Mouse (Mus musculus) ES-E14 (cell line): Measurements from ENCODE around the gene Galnt17. TPM values are rescaled to one million over a fixed set of nuclear protein-coding genes. Genes with fewer than 3 reads are reported as not detected.

Source experiments
- DNase-seq: peaks from one replicate; pipeline ENCODE4 v3.0.0-alpha.2; 2013; ENCODE audit warnings: low read depth, low spot score
- H3K27ac ChIP-seq: 2 replicates; pipeline ENCODE4 v1.5.1; 2012; ENCODE audit warnings: low read depth, mild to moderate bottlenecking, low read length, moderate library complexity, mixed read lengths; ENCODE audit not compliant: poor library complexity, insufficient read depth, severe bottlenecking
- H3K36me3 ChIP-seq: 2 replicates; pipeline ENCODE4 v1.6.1; 2012; ENCODE audit warnings: mild to moderate bottlenecking, low read length, moderate library complexity, mixed read lengths; ENCODE audit not compliant: control insufficient read depth, poor library complexity, insufficient read depth, severe bottlenecking
- H3K4me1 ChIP-seq, 2 experiments: fragments of 150-350 bp in 1 of 2; sonication (generic) in 1 of 2; 2 replicates each; pipeline ENCODE4 v1.6.1; 2012; ENCODE audit warnings: low read length in 2 of 2, mild to moderate bottlenecking in 1 of 2, mixed read lengths in 1 of 2; ENCODE audit not compliant: control insufficient read depth in 2 of 2, insufficient read depth in 2 of 2, poor library complexity in 1 of 2
- H3K4me3 ChIP-seq, 2 experiments: fragments of 150-350 bp in 1 of 2; sonication (generic) in 1 of 2; 2 replicates each; pipeline ENCODE4 v1.5.1; 2012; ENCODE audit warnings: low read length in 2 of 2, low read depth in 1 of 2, mild to moderate bottlenecking in 1 of 2, mixed read lengths in 1 of 2; ENCODE audit not compliant: insufficient read depth in 1 of 2, poor library complexity in 1 of 2, severe bottlenecking in 1 of 2
- H3K9ac ChIP-seq: 2 replicates; pipeline ENCODE4 v1.6.1; 2012; ENCODE audit warnings: low read depth, mild to moderate bottlenecking, low read length, mixed read lengths; ENCODE audit not compliant: poor library complexity, insufficient read depth, severe bottlenecking
- H3K9me3 ChIP-seq: fragments of 150-350 bp; sonication (generic); 2 replicates; pipeline ENCODE4 v1.6.1; 2012; ENCODE audit warnings: low read depth, mild to moderate bottlenecking, low read length; ENCODE audit not compliant: control insufficient read depth, insufficient read depth
- CHD2 ChIP-seq: IDR thresholded peaks from 2 replicates; pipeline ENCODE4 v1.6.1; 2014; ENCODE audit warnings: mild to moderate bottlenecking, low read depth, low read length, inconsistent platforms
- HCFC1 ChIP-seq: IDR thresholded peaks from 2 replicates; pipeline ENCODE4 v1.6.1; 2012; ENCODE audit warnings: low read length, inconsistent platforms, borderline replicate concordance; ENCODE audit not compliant: insufficient read depth
- MAFK ChIP-seq: IDR thresholded peaks from 2 replicates; pipeline ENCODE4 v1.6.1; 2014; ENCODE audit warnings: mild to moderate bottlenecking, low read depth, low read length, inconsistent platforms; ENCODE audit not compliant: insufficient read depth
- ZC3H11A ChIP-seq: IDR thresholded peaks from 2 replicates; pipeline ENCODE4 v1.6.1; 2012; ENCODE audit warnings: low read depth, mild to moderate bottlenecking, inconsistent platforms, low read length, borderline replicate concordance
- ZNF384 ChIP-seq: IDR thresholded peaks from 2 replicates; pipeline ENCODE4 v1.6.1; 2012; ENCODE audit warnings: low read depth, low read length, inconsistent platforms
- in situ Hi-C, 2 experiments: fragments of 600-800 bp; cut with MboI; formaldehyde crosslinking; loops; one replicate each; pipeline ENCODE4 v1.15.1; 2025; ENCODE audit warnings: low sequenced_read_pairs in 2 of 2, inconsistent platforms in 1 of 2; ENCODE audit not compliant: unreplicated experiment in 2 of 2
- total RNA-seq: library from RNA; depleted of rRNA; stranded (reverse); fragments of 300-350 nt; gene quantifications from 2 replicates; pipeline ENCODE4 v1.2.3, GENCODE M21; 2012

Gene Galnt17
- total RNA-seq, 1 experiment: 2.2 TPM

GRCm38 (mm10) chr5:131043130-131043529 lies 265.2 kb downstream of the Galnt17 start:
- Histone ChIP-seq H3K36me3 (no peaks in the 10 kb centered on the region), H3K9me3 (no peaks in the 10 kb centered on the region), H3K27ac (no peak overlapping the region), H3K9ac (no peak overlapping the region), H3K4me1 (no peaks in the 10 kb centered on the region), H3K4me3 (no peak overlapping the region)
- TF ChIP-seq ZC3H11A: no peak
- TF ChIP-seq HCFC1: no peak
- TF ChIP-seq CHD2: no peak
- TF ChIP-seq ZNF384: no peak
- no peak for TF ChIP-seq MAFK
- no peak for DNase-seq
- in situ Hi-C loops: no loop called here

DNA sequence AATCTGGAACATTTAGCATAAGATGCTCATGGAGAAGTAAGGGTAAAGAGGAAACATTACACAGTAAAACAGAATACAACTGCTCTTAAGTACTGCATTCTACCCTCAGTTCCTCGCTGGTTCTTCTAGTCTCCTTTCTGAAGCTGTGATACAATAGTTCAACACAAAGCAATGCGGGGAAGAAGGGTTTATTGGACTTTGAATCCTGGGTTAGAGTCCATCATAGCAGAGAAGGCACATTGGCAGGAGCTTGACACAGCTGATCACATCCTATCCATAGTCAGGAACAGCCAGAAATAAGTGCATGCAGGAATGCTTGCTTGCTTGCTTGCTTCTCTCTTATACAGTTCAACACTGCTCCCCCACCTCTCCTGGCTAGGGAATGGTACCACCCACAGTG lies 267.9 kb downstream of the Galnt17 start:
- TF ChIP-seq ZC3H11A (no peak), ZNF384 (no peak), HCFC1 (no peak), CHD2 (no peak), MAFK (no peak)
- in situ Hi-C loops: no loop called here
- Histone ChIP-seq H3K27ac (no peak overlapping the region), H3K9ac (no peak overlapping the region), H3K36me3 (no peaks in the 10 kb centered on the region), H3K4me3 (no peak overlapping the region), H3K4me1 (no peaks in the 10 kb centered on the region), H3K9me3 (no peaks in the 10 kb centered on the region)
- no peak for DNase-seq

DNA sequence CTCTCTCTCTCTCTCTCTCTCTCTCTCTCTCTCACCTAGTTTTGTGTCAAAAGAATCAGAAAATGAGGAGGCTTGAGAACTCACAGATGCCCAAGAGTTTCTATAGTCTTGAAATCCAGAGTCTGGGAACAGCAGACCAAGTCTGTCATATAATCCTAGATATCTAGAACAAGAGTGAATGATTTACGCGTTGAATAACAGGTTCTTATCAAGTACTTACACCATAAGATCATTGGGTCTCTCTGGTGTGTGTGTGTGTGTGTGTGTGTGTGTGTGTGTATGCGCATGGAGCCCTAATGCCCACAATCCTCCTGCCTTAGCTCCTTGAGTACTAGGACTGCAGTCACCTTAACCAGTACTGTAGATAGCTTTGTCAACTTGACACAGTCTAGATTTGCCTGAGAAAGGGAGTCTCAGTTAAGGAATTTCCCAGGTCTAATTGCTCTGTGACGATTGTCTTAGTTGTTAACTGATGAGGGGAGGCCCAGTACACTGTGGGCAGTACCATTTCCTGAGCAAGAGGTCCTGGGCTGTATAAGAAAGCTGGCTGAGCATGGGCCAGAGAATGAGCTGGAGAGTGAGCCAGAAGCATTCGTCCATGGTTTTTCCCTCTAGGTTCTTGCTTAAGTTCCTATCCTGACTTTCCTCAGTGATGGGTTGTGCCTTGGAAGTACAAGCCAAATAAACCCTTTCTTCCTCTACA lies 268.5 kb downstream of the Galnt17 start:
- in situ Hi-C loops: no loop called here

DNA sequence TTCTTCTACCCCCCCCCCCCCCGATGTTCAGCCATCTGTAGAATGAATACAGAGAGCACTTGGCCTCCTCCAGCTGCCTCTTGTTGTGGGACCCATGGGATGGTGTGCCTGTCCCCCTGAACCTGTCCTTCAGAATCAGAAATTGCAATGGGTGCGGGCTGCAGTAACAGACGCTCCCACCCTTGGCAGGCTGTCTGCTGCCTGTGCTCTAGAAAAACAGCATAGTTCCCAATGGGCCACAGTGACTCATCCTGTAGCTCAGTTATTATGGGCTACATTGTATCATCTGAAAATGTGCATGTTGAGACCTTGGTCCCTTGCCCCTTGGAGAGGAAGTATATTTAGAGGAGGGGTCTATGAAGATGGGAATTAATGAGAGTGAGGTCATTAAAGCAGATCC lies 283.8 kb downstream of the Galnt17 start:
- Histone ChIP-seq H3K27ac (no peak overlapping the region), H3K4me1 (peaks cover 0 to 2% of the 10 kb centered on the region in 2 experiments; a peak in 1 of 4 replicates), H3K36me3 (no peaks in the 10 kb centered on the region), H3K4me3 (no peak overlapping the region), H3K9me3 (no peaks in the 10 kb centered on the region), H3K9ac (no peak overlapping the region)
- TF ChIP-seq CHD2 (no peak), ZNF384 (no peak), HCFC1 (no peak), ZC3H11A (no peak), MAFK (no peak)
- in situ Hi-C loops: no loop called here
- DNase-seq: no peak

More for the DNA sequence above, 268.5 kb downstream of the Galnt17 start:
- H3K36me3 ChIP-seq: no peaks in the 10 kb centered on the region
- DNase-seq: no peak
- no peak overlapping the region for H3K27ac ChIP-seq
- no peak overlapping the region for H3K9ac ChIP-seq
- TF ChIP-seq CHD2 (no peak), HCFC1 (no peak), ZNF384 (no peak), MAFK (no peak), ZC3H11A (no peak)
- no peaks in the 10 kb centered on the region for H3K9me3 ChIP-seq
- H3K4me1 ChIP-seq: no peaks in the 10 kb centered on the region
- H3K4me3 ChIP-seq: no peak overlapping the region
